Mouse (Mus musculus): ENCODE results near the gene Plcg1. TPM values are rescaled to one million over a fixed set of nuclear protein-coding genes. Genes with fewer than 3 reads are reported as not detected.
A peak's percentile ranks its signal among the peaks of the same experiment; 100 is the strongest.

The Plcg1 gene
- total RNA-seq, 2 experiments from 2014 or later = 123 to 130 TPM

DNA sequence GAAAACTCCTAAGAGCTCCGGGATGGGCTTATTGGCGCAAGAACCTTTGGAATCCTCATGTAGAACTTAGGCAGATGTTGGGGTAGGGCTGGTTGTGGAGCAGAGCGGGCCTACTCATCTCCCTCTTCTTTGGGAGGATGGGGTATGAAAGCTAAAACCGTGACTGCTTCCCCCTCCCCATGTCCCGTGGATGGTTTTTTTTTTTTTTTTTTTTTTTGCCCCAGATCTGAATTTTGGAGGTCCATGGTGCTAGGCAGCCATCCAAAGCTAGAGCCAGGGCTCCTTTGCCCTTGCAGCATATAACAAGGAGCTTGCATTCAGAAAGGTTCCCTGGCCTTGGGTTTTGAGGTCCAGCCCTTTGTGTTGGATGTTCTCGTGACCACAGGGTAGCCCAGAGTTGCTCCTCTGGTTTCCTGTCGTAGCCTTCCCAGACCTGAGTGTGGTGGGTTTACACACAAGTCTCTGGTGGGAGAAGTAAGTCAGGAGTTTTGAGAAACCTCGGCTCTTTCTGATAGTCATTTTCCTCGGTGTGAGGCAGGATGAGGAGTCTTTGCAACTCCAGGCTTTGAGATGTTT lies 1.4 kb downstream of the Plcg1 start:
- intact Hi-C loops (cut with DNase I) = loop anchor here (5.0 kb wide), 1 partner anchor 140 kb away; the partner anchor contains the start of gene Zhx3
- no peak for DNase-seq (ENCODE audit: extremely low spot score in 1 of 2, low spot score in 2 of 2)

- DNase-seq (ENCODE audit: extremely low spot score in 1 of 2, low spot score in 2 of 2) = no peak
- intact Hi-C loops (cut with DNase I) = loop anchor here (5.0 kb wide), 1 partner anchor 139 kb away; the partner anchor contains the start of gene Zhx3
Measured at GRCm38 (mm10) chr2:160733131-160733531, 2.0 kb downstream of the Plcg1 start.

GRCm38 (mm10) chr2:160734331-160734730 lies 3.2 kb downstream of the Plcg1 start:
- DNase-seq (ENCODE audit: extremely low spot score in 1 of 2, low spot score in 2 of 2) = no peak
- intact Hi-C loops (cut with DNase I) = loop anchor here (5.0 kb wide), 1 partner anchor 138 kb away; the partner anchor contains the start of gene Zhx3

DNA sequence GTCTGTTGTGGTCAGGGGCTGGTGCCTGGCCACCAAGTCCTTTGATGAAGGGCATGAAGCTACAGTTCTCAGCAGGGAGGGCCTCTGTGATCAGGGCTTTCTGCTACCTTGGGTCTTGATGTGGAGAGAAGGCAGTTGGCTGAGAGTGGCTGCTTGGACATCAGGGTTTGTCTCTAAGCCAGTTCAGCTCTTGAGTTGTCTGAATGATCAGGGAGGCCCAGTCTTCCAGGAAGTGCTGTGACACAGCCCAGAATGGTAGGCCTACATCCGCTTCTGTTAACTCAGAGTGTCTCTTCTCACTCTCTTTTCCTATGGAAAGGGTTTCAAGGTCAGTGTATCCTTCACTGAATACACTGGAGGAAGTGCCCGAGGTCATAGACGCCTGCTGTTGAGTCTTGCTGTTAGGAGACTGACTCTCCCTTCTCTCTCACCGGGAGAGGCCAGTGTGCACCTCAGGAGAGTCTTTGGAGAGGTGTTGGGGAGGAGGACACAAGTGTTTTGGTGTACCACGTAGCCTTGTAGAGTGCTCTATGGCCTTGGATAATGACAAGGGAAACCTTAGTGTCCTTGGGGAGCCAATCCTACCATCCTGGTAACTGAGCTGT lies 4.7 kb downstream of the Plcg1 start:
- intact Hi-C loops (cut with DNase I) = no loop called here
- DNase-seq (ENCODE audit: extremely low spot score in 1 of 2, low spot score in 2 of 2) = no peak

DNA sequence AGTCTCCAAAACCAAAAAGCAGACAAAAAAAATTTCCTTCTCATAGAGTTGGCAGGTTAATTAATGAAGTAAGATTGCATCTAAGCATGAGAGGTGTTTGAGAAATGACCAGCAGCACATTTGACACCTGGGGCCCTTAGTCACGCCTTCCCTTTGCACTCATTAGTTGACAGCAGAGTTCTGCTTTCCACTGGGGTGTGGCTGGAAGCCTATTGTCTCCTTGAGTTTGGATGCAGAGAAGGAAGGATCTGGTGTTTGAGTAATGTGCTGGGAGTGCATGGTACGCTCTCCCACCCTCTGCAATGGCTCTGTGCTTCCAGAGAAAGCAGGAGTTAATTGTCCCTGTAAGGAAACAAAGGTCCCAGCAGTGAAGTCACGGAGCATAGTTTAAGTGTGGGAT lies 5.4 kb downstream of the Plcg1 start:
- intact Hi-C loops (cut with DNase I) = no loop called here
- DNase-seq (ENCODE audit: extremely low spot score in 1 of 2, low spot score in 2 of 2) = no peak

DNA sequence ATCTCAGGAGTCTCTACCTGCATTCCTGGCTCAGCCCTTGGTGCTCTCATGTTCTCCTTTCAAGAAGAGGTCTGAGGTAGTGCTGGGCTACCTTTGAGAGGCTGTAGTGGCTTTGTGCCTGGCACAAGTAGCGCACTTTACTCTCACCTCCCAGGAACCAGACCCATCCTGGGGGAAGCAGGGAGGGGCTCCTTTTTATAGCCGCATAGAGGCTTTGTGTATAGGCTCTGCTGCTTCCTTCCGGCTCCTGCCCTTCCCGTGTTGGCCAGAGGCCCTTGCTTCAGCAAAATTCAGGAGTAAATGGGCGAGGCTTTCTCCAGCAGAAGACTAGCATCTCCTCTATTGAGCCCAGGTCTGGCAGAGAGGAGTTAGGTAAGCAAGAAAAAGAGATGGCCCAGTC lies 7.3 kb downstream of the Plcg1 start:
- intact Hi-C loops (cut with DNase I) = no loop called here
- DNase-seq (ENCODE audit: extremely low spot score in 1 of 2, low spot score in 2 of 2) = peak in 1 of 2 experiments; percentile 56

DNA sequence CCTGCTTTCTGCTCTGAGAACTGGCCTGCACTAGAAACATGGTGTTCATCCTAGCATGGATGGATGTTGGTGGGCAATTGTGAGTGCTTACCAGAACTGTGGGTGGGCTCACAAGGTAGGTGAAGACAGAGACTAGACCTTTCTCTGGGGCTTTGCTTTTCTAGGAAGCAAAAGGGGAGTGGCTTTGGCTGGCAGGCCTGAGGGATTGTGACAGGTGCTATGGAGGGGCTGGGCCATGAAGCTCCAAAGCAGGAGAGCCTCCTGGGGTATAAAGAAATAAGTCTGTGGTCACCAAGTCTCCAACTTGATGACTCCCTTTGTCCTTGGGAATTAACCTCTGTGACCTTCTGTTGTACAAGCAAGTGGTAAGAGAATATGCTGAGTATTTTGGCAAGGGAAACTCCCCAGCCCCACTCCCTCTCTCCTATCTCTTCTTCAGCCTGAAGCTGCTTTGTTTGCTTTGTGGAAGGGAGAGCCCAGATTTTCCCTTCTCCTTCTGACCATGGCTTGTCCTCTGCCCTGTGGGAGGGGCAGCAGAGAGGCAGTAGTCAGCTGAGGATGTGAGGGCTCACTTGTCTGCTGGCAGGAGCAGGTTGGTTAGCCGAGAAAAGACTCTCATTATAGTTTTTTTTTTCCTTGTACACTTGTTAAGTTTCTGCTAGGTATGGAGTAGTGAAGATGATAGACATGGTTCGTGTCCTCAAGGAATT lies 8.7 kb downstream of the Plcg1 start:
- intact Hi-C loops (cut with DNase I) = no loop called here
- DNase-seq (ENCODE audit: extremely low spot score in 1 of 2, low spot score in 2 of 2) = no peak

- intact Hi-C loops (cut with DNase I) = no loop called here
- no peak for DNase-seq (ENCODE audit: extremely low spot score in 1 of 2, low spot score in 2 of 2)
Measured at GRCm38 (mm10) chr2:160740521-160741156, 9.5 kb downstream of the Plcg1 start.

GRCm38 (mm10) chr2:160741580-160741979 lies 10.5 kb downstream of the Plcg1 start:
- intact Hi-C loops (cut with DNase I) = no loop called here
- DNase-seq (ENCODE audit: extremely low spot score in 1 of 2, low spot score in 2 of 2) = no peak

- no peak for DNase-seq (ENCODE audit: extremely low spot score in 1 of 2, low spot score in 2 of 2)
- intact Hi-C loops (cut with DNase I) = no loop called here
Measured at GRCm38 (mm10) chr2:160742161-160742609, 11.1 kb downstream of the Plcg1 start.

GRCm38 (mm10) chr2:160744040-160744822 lies 13.1 kb downstream of the Plcg1 start:
- intact Hi-C loops (cut with DNase I) = no loop called here
- DNase-seq (ENCODE audit: extremely low spot score in 1 of 2, low spot score in 2 of 2) = peak in 1 of 2 experiments; percentile 82

DNA sequence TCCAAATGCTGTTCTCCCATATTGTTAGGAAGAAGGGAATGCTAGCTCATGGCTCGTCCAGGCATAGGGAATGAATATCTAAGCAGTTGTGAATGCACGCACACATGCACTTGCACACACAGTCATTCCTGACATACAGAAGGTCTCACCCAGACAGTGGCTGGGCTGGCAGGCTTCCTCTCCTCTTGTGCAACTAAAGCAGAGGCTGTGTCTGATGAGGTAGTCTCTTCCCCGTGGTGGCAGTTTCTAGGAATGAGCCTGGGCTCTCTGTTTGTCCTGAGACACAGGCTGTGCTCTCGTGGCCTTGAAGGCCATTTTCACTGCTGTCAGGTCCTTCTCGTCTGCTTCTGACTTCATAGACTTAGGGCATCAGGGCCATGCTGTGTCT lies 13.7 kb downstream of the Plcg1 start:
- DNase-seq (ENCODE audit: extremely low spot score in 1 of 2, low spot score in 2 of 2) = no peak
- intact Hi-C loops (cut with DNase I) = no loop called here

GRCm38 (mm10) chr2:160745497-160745896 lies 14.4 kb downstream of the Plcg1 start:
- intact Hi-C loops (cut with DNase I) = no loop called here
- DNase-seq (ENCODE audit: extremely low spot score in 1 of 2, low spot score in 2 of 2) = no peak

DNA sequence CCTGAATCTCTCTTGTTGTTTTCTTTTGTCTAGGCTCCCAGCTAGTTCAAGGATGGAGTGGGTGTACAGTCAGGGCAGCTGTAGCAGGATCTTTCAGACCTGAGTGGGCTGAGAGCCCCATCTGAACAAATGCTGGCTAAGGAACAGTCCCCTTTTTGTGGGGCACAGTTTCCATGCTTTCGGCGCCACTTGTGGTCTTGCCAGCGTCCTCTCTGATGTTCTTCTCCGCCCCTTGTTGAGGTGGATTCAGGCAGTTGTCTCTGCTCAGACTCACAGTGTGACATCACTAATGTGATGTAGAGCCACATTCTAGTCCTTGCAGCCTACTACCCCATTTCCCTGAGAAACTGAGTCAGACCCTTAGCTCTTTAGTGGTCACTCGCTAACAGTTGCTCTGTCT lies 15.5 kb downstream of the Plcg1 start:
- no peak for DNase-seq (ENCODE audit: extremely low spot score in 1 of 2, low spot score in 2 of 2)
- intact Hi-C loops (cut with DNase I) = no loop called here

DNA sequence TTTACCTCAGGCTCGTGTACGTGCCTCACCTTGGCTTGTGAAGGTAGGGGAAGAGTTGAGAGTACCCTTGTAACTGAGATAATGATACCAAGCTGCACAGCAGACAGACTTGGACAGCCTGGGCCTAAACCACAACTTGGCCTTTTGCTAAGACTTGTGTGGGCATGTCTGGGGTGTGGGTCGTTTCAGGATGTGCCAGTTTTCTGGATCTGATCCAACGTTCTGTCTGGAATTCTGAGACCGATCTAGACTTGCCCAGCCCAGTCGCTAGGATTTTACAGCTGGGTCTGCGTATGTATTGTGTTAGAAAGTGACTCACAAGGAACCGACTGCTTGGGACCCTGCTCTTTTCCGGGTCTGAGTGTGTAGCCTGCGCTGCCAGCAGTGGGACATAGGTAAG lies 16.0 kb downstream of the Plcg1 start:
- DNase-seq (ENCODE audit: extremely low spot score in 1 of 2, low spot score in 2 of 2) = no peak
- intact Hi-C loops (cut with DNase I) = no loop called here

DNA sequence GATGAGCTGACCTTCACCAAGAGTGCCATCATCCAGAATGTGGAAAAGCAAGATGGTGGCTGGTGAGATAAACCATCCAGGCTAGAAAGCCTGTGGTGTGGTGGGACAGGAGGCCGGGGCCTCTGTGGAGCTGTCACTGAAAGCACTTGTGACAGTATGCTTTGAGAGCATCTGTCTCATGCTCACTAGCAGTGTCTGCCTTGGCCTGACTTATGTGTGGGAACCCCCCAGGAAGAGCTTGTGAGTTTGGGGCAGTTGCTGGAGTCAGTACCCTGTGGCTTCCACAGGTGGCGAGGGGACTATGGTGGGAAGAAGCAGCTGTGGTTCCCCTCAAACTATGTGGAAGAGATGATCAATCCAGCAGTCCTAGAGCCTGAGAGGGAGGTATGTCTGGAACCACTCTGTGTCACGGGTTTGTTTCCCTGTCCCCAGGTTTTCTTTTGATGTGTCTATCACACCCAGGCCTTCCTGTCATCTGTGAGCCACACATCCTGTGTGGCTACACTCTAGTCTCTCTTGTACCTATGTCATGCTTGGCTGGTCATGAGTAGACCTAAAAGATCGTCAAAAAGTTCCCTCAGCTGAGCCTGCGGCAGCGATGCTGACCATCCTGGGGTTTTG lies 25.6 kb downstream of the Plcg1 start:
- intact Hi-C loops (cut with DNase I) = no loop called here
- DNase-seq (ENCODE audit: extremely low spot score in 1 of 2, low spot score in 2 of 2) = no peak

GRCm38 (mm10) chr2:160760433-160761184 lies 29.5 kb downstream of the Plcg1 start:
- peak in 1 of 2 experiments; percentile 60 for DNase-seq (ENCODE audit: extremely low spot score in 1 of 2, low spot score in 2 of 2)
- intact Hi-C loops (cut with DNase I) = loop anchor here (10.0 kb wide), 1 partner anchor 124 kb away; the partner anchor contains the start of gene Lpin3

GRCm38 (mm10) chr2:160763816-160764215 lies 32.7 kb downstream of the Plcg1 start:
- intact Hi-C loops (cut with DNase I) = loop anchor here (10.0 kb wide), 1 partner anchor 121 kb away; the partner anchor contains the start of gene Lpin3
- peak in 1 of 2 experiments; percentile 4 for DNase-seq (ENCODE audit: extremely low spot score in 1 of 2, low spot score in 2 of 2)

All from left cerebral cortex, postnatal 10 days (tissue).